Mouse (Mus musculus) lung, postnatal 0 days (tissue): Measurements from ENCODE around the gene Slc44a1.

Experiments used
- CTCF ChIP-seq: IDR thresholded peaks from 2 replicates; pipeline ENCODE4 v1.5.1; 2016; ENCODE audit warnings: antibody characterized with exemption, mild to moderate bottlenecking
- EP300 ChIP-seq: IDR thresholded peaks from 2 replicates; pipeline ENCODE4 v1.6.1; 2016; ENCODE audit warnings: antibody characterized with exemption, mild to moderate bottlenecking, control low read depth

- TF ChIP-seq CTCF, result no peak
- no peak for TF ChIP-seq EP300
Observed at GRCm38 (mm10) chr4:53411958-53412870, 28.0 kb upstream of the Slc44a1 start.
